Mouse (Mus musculus) embryonic facial prominence, embryonic 14.5 days (tissue): ENCODE data around the gene Jph4. TPM values are rescaled to one million over a fixed set of nuclear protein-coding genes. Genes with fewer than 3 reads are reported as not detected.

Experiments
- ATAC-seq: fragments of 200-750 bp; cut with Nextera tagmentation; 2 replicates; pipeline ENCODE4 v1.8.0; 2017; ENCODE audit warnings: low read depth, moderate number of reproducible peaks, moderate TSS enrichment
- DNase-seq: peaks from one replicate; pipeline ENCODE4 v3.0.0-alpha.2; 2015; ENCODE audit warnings: low spot score
- H3K27ac ChIP-seq: fragments of 300-500 bp; sonication (generic); replicated peaks from 2 replicates; pipeline ENCODE4 v1.5.1; 2014; ENCODE audit warnings: low read depth, mild to moderate bottlenecking, low read length, moderate library complexity
- H3K27me3 ChIP-seq: fragments of 300-500 bp; sonication (generic); replicated peaks from 2 replicates; pipeline ENCODE4 v1.6.1; 2014; ENCODE audit warnings: low read length; ENCODE audit not compliant: control insufficient read depth, insufficient read depth
- H3K36me3 ChIP-seq: fragments of 300-500 bp; sonication (generic); 2 replicates; pipeline ENCODE4 v1.6.1; 2014; ENCODE audit warnings: low read length, mixed read lengths; ENCODE audit not compliant: control insufficient read depth, insufficient read depth
- H3K4me1 ChIP-seq: fragments of 300-500 bp; sonication (generic); 2 replicates; pipeline ENCODE4 v1.6.1; 2014; ENCODE audit warnings: antibody characterized with exemption, low read length; ENCODE audit not compliant: control insufficient read depth, insufficient read depth
- H3K4me2 ChIP-seq: fragments of 300-500 bp; sonication (generic); 2 replicates; pipeline ENCODE4 v1.6.1; 2014; ENCODE audit warnings: low read depth, mild to moderate bottlenecking, low read length, moderate library complexity, mixed read lengths
- H3K4me3 ChIP-seq: fragments of 300-500 bp; sonication (generic); 2 replicates; pipeline ENCODE4 v1.5.1; 2014; ENCODE audit warnings: low read depth, mild to moderate bottlenecking, low read length
- H3K9ac ChIP-seq: fragments of 300-500 bp; sonication (generic); 2 replicates; pipeline ENCODE4 v1.6.1; 2014; ENCODE audit warnings: low read depth, mild to moderate bottlenecking, low read length, moderate library complexity, mixed read lengths
- H3K9me3 ChIP-seq: fragments of 300-500 bp; sonication (generic); 2 replicates; pipeline ENCODE4 v1.6.1; 2016; ENCODE audit warnings: low read length; ENCODE audit not compliant: control insufficient read depth
- WGBS: fragments of 180-500 bp; shearing (Covaris S2); extraction: QIAGEN DNeasy Blood & Tissue Kit; methylation state at CpG from one replicate; pipeline ENCODE4 v1.1.7; 2014; 5-methylcytosine and 5-hydroxymethylcytosine counted together
- polyA plus RNA-seq: library from polyadenylated mRNA; unstranded; fragments of >200 nt; fragmentation: Nextera tagmentation; extraction: Ambion mirVana; gene quantifications from 2 replicates; pipeline ENCODE4 v1.2.1, GENCODE M21; 2014

Gene Jph4
- polyA plus RNA-seq, 1 experiment from 2014 or later = 3.8 TPM

- Histone ChIP-seq H3K4me1 (peaks cover 3% of the 10 kb centered on the region; the same call in 1 of the 2 replicates), H3K36me3 (no peaks in the 10 kb centered on the region), H3K4me3 (no peak overlapping the region), H3K9me3 (no peaks in the 10 kb centered on the region), H3K27ac (no peak overlapping the region), H3K27me3 (no peaks in the 10 kb centered on the region), H3K4me2 (no peak overlapping the region), H3K9ac (no peak overlapping the region)
- DNase-seq (no peak), ATAC-seq (no peak)
- WGBS = 78% methylated on average over 5 of the region's 5 CpGs
Observed at GRCm38 (mm10) chr14:55125711-55126110, 9.0 kb upstream of the Jph4 start.

- DNase-seq (no peak), ATAC-seq (peak; percentile 17; the same call in 1 of the 2 replicates)
- H3K9me3 ChIP-seq = no peaks in the 10 kb centered on the region
- peak overlapping the region; percentile 4; the same call in 1 of the 2 replicates for H3K27ac ChIP-seq
- no peaks in the 10 kb centered on the region for H3K36me3 ChIP-seq
- H3K27me3 ChIP-seq = no peaks in the 10 kb centered on the region
- peaks cover 3% of the 10 kb centered on the region; the same call in 1 of the 2 replicates for H3K4me1 ChIP-seq
- peak overlapping the region; percentile 36 for H3K4me2 ChIP-seq
- H3K4me3 ChIP-seq = no peak overlapping the region
- H3K9ac ChIP-seq = no peak overlapping the region
- 20% methylated on average over 8 of the region's 8 CpGs for WGBS
Observed at GRCm38 (mm10) chr14:55122359-55122758, 5.6 kb upstream of the Jph4 start.

- Histone ChIP-seq H3K4me3 (no peak overlapping the region), H3K27ac (0 out of 2 replicates have a peak overlapping the region, but pooled peaks have one; percentile 4)
Observed at GRCm38 (mm10) chr14:55121947-55122346, 5.2 kb upstream of the Jph4 start.

GRCm38 (mm10) chr14:55119421-55120134 lies 2.8 kb upstream of the Jph4 start:
- no peaks in the 10 kb centered on the region for H3K36me3 ChIP-seq
- H3K27me3 ChIP-seq = peaks cover 14% of the 10 kb centered on the region
- ATAC-seq = no peak
- no peak overlapping the region for H3K4me3 ChIP-seq
- H3K9me3 ChIP-seq = no peaks in the 10 kb centered on the region
- no peak for DNase-seq
- H3K4me1 ChIP-seq = peaks cover 3% of the 10 kb centered on the region
- no peak overlapping the region for H3K4me2 ChIP-seq
- WGBS = 65% methylated on average over 4 of the region's 4 CpGs
- no peak overlapping the region for H3K9ac ChIP-seq
- H3K27ac ChIP-seq = no peak overlapping the region

More at GRCm38 (mm10) chr14:55121947-55122346, 5.2 kb upstream of the Jph4 start:
- no peaks in the 10 kb centered on the region; the same call in 1 of the 2 replicates for H3K27me3 ChIP-seq
- H3K4me1 ChIP-seq = peaks cover 3% of the 10 kb centered on the region; the same call in 1 of the 2 replicates
- no peaks in the 10 kb centered on the region for H3K36me3 ChIP-seq
- DNase-seq (peak; percentile 94), ATAC-seq (peak; percentile 93)
- WGBS = 5% methylated on average over 5 of the region's 5 CpGs
- H3K9me3 ChIP-seq = no peaks in the 10 kb centered on the region
- H3K4me2 ChIP-seq = peak overlapping the region; percentile 36
- H3K9ac ChIP-seq = no peak overlapping the region

GRCm38 (mm10) chr14:55118852-55119251 lies 2.1 kb upstream of the Jph4 start:
- no peak overlapping the region for H3K4me2 ChIP-seq
- no peaks in the 10 kb centered on the region for H3K9me3 ChIP-seq
- H3K4me1 ChIP-seq = peaks cover 9% of the 10 kb centered on the region
- H3K27ac ChIP-seq = no peak overlapping the region
- 79% methylated on average over 4 of the region's 4 CpGs for WGBS
- H3K4me3 ChIP-seq = no peak overlapping the region
- DNase-seq = no peak
- H3K9ac ChIP-seq = no peak overlapping the region
- ATAC-seq = no peak
- peaks cover 20% of the 10 kb centered on the region for H3K27me3 ChIP-seq
- no peaks in the 10 kb centered on the region for H3K36me3 ChIP-seq

GRCm38 (mm10) chr14:55115846-55116245 lies 889 bp downstream of the Jph4 start:
- Histone ChIP-seq H3K9ac (peak overlapping the region; percentile 77; the same call in 1 of the 2 replicates), H3K4me2 (peak overlapping the region; percentile 97), H3K4me1 (peaks cover 7% of the 10 kb centered on the region; the same call in 1 of the 2 replicates), H3K9me3 (no peaks in the 10 kb centered on the region), H3K36me3 (no peaks in the 10 kb centered on the region), H3K27ac (no peak overlapping the region), H3K27me3 (peaks cover 35% of the 10 kb centered on the region), H3K4me3 (peak overlapping the region; percentile 62)
- ATAC-seq (no peak), DNase-seq (no peak)
- 0% methylated on average over 8 of the region's 8 CpGs for WGBS

- no peaks in the 10 kb centered on the region for H3K9me3 ChIP-seq
- under 1% methylated on average over 46 of the region's 78 CpGs for WGBS
Observed at GRCm38 (mm10) chr14:55114759-55115701, 1.7 kb downstream of the Jph4 start.

GRCm38 (mm10) chr14:55113975-55114645 lies 2.6 kb downstream of the Jph4 start:
- H3K4me3 ChIP-seq = peak overlapping the region; percentile 62
- WGBS = 17% methylated on average over 13 of the region's 26 CpGs
- peaks cover 12% of the 10 kb centered on the region for H3K4me1 ChIP-seq
- peaks cover 35% of the 10 kb centered on the region for H3K27me3 ChIP-seq
- H3K9me3 ChIP-seq = no peaks in the 10 kb centered on the region
- DNase-seq (no peak), ATAC-seq (no peak)
- no peak overlapping the region for H3K27ac ChIP-seq
- peak overlapping the region; percentile 77 for H3K9ac ChIP-seq
- peak overlapping the region; percentile 97 for H3K4me2 ChIP-seq
- H3K36me3 ChIP-seq = no peaks in the 10 kb centered on the region

More at GRCm38 (mm10) chr14:55114759-55115701, 1.7 kb downstream of the Jph4 start:
- peak overlapping the region; percentile 62 for H3K4me3 ChIP-seq
- DNase-seq = peak; percentile 56
- peak overlapping the region; percentile 29 for H3K27ac ChIP-seq
- peak overlapping the region; percentile 77 for H3K9ac ChIP-seq
- H3K27me3 ChIP-seq = peaks cover 35% of the 10 kb centered on the region
- peaks cover 7% of the 10 kb centered on the region; the same call in 1 of the 2 replicates for H3K4me1 ChIP-seq
- peak overlapping the region; percentile 97 for H3K4me2 ChIP-seq
- no peaks in the 10 kb centered on the region for H3K36me3 ChIP-seq
- peak; percentile 61 for ATAC-seq
